Mouse (Mus musculus): ENCODE results near the gene Spsb2.

- no peak for TF ChIP-seq CTCF (IDR thresholded peaks at IDR 0.05; ENCODE audit: control insufficient read depth, insufficient read depth, insufficient replicate concordance, low read depth, low read length)
- no peak for TF ChIP-seq POLR2A (IDR thresholded peaks at IDR 0.05; ENCODE audit: control insufficient read depth, low read depth, low read length)
Observed at GRCm38 (mm10) chr6:124767536-124767919, 40.9 kb upstream of the Spsb2 start.
